Comparison of ENCODE assay signal across 10 mouse cellular contexts in the genomic region with DNA sequence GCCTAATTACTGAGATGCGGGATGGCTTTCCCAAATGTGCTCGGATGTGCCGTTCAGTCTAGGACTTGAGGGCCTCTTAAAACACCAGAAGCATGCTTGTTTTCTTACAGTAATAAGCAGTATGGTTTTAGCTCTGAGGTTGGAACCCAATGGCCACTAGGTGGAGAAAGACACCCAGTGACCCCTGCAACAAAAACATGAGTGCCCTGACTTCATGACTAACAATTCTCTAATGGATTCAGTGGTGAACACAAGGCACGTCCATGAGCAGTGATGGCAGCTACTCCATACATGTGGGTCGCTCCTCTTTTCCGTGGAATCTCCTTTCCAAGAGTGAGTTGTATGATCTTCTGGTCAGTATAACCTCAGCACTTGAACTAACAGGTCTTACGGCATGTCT. TPM values are rescaled to one million over a fixed set of nuclear protein-coding genes. Genes with fewer than 3 reads are reported as not detected.
A peak's percentile ranks its signal among the peaks of the same experiment; 100 is the strongest.
DNase-seq lines count a peak whose midpoint lies in the region; ATAC-seq and TF ChIP-seq lines count a peak whose summit lies in the region.
"Had no signal": no experiment of that assay in that cellular context is flagged by ENCODE, and none has a peak within 500 bp of the region (broad histone marks: within the 10 kb centered on the region; RNA-seq: fewer than 3 reads in every experiment).

No protein-coding gene starts in this region.

- no peaks in the 10 kb centered on the region for H3K9me3 ChIP-seq in midbrain, postnatal 0 days (ENCODE audit: low read length)
- no peaks in the 10 kb centered on the region for H3K9me3 ChIP-seq in midbrain, embryonic 15.5 days
- H3K9me3 ChIP-seq: G1E had no signal

- H3K4me3 ChIP-seq in midbrain, postnatal 0 days (ENCODE audit: low read depth, low read length) = no peak overlapping the region
- no peak overlapping the region for H3K4me3 ChIP-seq in midbrain, embryonic 15.5 days
- H3K4me3 ChIP-seq: erythroblast, embryonic 14.5 days had no signal

- no peak for ATAC-seq in cerebellum, adult (ENCODE audit: insufficient number of reproducible peaks, low FRiP score, low TSS enrichment)
- no peak for ATAC-seq in midbrain, postnatal 0 days (ENCODE audit: low FRiP score)
- no peak for ATAC-seq in midbrain, embryonic 15.5 days (replicated peaks)
- no peak for ATAC-seq in erythroblast, adult 5-6 weeks (replicated peaks; ENCODE audit: low FRiP score, poor library complexity, severe bottlenecking)

- H3K4me1 ChIP-seq in midbrain, postnatal 0 days (ENCODE audit: insufficient read depth, low read length) = no peaks in the 10 kb centered on the region
- H3K4me1 ChIP-seq in midbrain, embryonic 15.5 days = no peaks in the 10 kb centered on the region

- H3K9ac ChIP-seq in midbrain, postnatal 0 days (replicated peaks; ENCODE audit: low read length, poor library complexity, severe bottlenecking) = no peak overlapping the region
- H3K9ac ChIP-seq in midbrain, embryonic 15.5 days = no peak overlapping the region

- intact Hi-C loops in heart, postnatal 36 days (cut with DNase I) = loop anchor here (2.0 to 10.0 kb wide), 3 partner anchors 107 to 484 kb away; no protein-coding TSS in a partner anchor

- H3K27ac ChIP-seq in midbrain, postnatal 0 days (ENCODE audit: low read depth, low read length) = no peak overlapping the region
- no peak overlapping the region for H3K27ac ChIP-seq in midbrain, embryonic 15.5 days

- no peaks in the 10 kb centered on the region for H3K36me3 ChIP-seq in midbrain, postnatal 0 days (ENCODE audit: insufficient read depth, low read length)
- no peaks in the 10 kb centered on the region for H3K36me3 ChIP-seq in midbrain, embryonic 15.5 days (replicated peaks)
- H3K36me3 ChIP-seq: G1E had no signal

- WGBS in midbrain, postnatal 0 days = 73% methylated on average over 7 of the region's 7 CpGs
- 72% methylated on average over 7 of the region's 7 CpGs for WGBS in midbrain, embryonic 15.5 days

- TF ChIP-seq CTCF in midbrain, postnatal 0 days (IDR thresholded peaks at IDR 0.05) = peak; percentile 57

- DNase-seq in cerebellum, adult 9-10 months = peak; percentile 9
- DNase-seq in midbrain, postnatal 0 days (ENCODE audit: low spot score) = no peak
- peak; percentile 36 to 48 for DNase-seq in heart, postnatal 36 days
- peak; percentile 15 to 18 for DNase-seq in thymus, postnatal 36 days
- no peak for DNase-seq in yolk sac, embryonic 10.5 days (ENCODE audit: low spot score)

- H3K27me3 ChIP-seq in midbrain, postnatal 0 days (ENCODE audit: insufficient read depth, low read length) = no peaks in the 10 kb centered on the region
- H3K27me3 ChIP-seq in midbrain, embryonic 15.5 days (replicated peaks) = no peaks in the 10 kb centered on the region

- no peak overlapping the region for H3K4me2 ChIP-seq in midbrain, postnatal 0 days (ENCODE audit: low read depth, low read length, poor library complexity, severe bottlenecking)
- H3K4me2 ChIP-seq in midbrain, embryonic 15.5 days = no peak overlapping the region

RNA-seq across cellular contexts. Expression of gene Rhoj, which starts 27.6 kb away (rescaled TPM):
- 17.5 and 27.0 TPM in 2 replicates for total RNA-seq in midbrain, postnatal 0 days (2014; rRNA removed)
- 13.3 and 13.7 TPM in 2 replicates for polyA plus RNA-seq in midbrain, postnatal 0 days (2015; fragmentation: Nextera tagmentation; extraction: Ambion mirVana)
- polyA plus RNA-seq in midbrain, embryonic 15.5 days (2015; fragmentation: Nextera tagmentation; extraction: Ambion mirVana) = 22.6 and 23.1 TPM in 2 replicates
- 10 to 100 TPM; 28.3 to 37.8 TPM for total RNA-seq in heart, postnatal 36 days (2021)
- total RNA-seq in erythroblast, adult 5-6 weeks (2015; ENCODE audit: low replicate concordance) = 1.2 and 2.3 TPM in 2 replicates
- total RNA-seq in erythroblast, adult 5-6 weeks (2017; ENCODE audit: low replicate concordance) = 0.09 and 2.6 TPM in 2 replicates
- polyA plus RNA-seq: G1E had no signal

Comparison
In these comparisons a context has a peak if more than half of its experiments do, and no peak if none do; other contexts are left out.
1. DNase-seq: peak in cerebellum, adult 9-10 months (single experiment), heart, postnatal 36 days (2 of 2) and thymus, postnatal 36 days (2 of 2); none in midbrain, postnatal 0 days (single experiment) and yolk sac, embryonic 10.5 days (single experiment).